Mouse (Mus musculus) bone marrow, adult 2 months (tissue): ENCODE measurements around the gene Cyp4f37.

ENCODE experiments used
- CTCF ChIP-seq: fragments of 200-500 bp; IDR thresholded peaks from 2 replicates; pipeline ENCODE4 v1.5.1; 2011; ENCODE audit warnings: low read length, control low read depth; ENCODE audit not compliant: control insufficient read depth, insufficient read depth
- POLR2A ChIP-seq: fragments of 200-500 bp; IDR thresholded peaks from 2 replicates; pipeline ENCODE4 v1.6.1; 2011; ENCODE audit warnings: low read depth, mild to moderate bottlenecking, control low read depth, low read length, borderline replicate concordance; ENCODE audit not compliant: control insufficient read depth

- no peak for TF ChIP-seq POLR2A
- TF ChIP-seq CTCF = no peak
Measured at GRCm38 (mm10) chr17:32658712-32659111, 37.6 kb downstream of the Cyp4f37 start, which contains the start of gene Cyp4f40.
